Mouse (Mus musculus) right cerebral cortex, adult 18-20 months (tissue): ENCODE data around the gene Pde4d.

Source experiments
- DNase-seq: peaks from one replicate; pipeline ENCODE4 v3.0.0; 2022; ENCODE audit warnings: mixed read lengths

The Pde4d gene

GRCm38 (mm10) chr13:109641562-109641961 lies 1191.8 kb downstream of the Pde4d start:
- no peak for DNase-seq

GRCm38 (mm10) chr13:109643419-109643818 lies 1193.7 kb downstream of the Pde4d start:
- DNase-seq = no peak

- no peak for DNase-seq
Observed at GRCm38 (mm10) chr13:109644086-109644485, 1194.3 kb downstream of the Pde4d start.

GRCm38 (mm10) chr13:109645284-109645909 lies 1195.6 kb downstream of the Pde4d start:
- no peak for DNase-seq

GRCm38 (mm10) chr13:109645910-109646284 lies 1196.1 kb downstream of the Pde4d start:
- DNase-seq = no peak

GRCm38 (mm10) chr13:109646597-109647232 lies 1197.0 kb downstream of the Pde4d start:
- DNase-seq = no peak

- no peak for DNase-seq
Observed at GRCm38 (mm10) chr13:109647479-109648199, 1197.9 kb downstream of the Pde4d start.

GRCm38 (mm10) chr13:109648311-109648710 lies 1198.6 kb downstream of the Pde4d start:
- DNase-seq = no peak

GRCm38 (mm10) chr13:109651790-109652605 lies 1202.2 kb downstream of the Pde4d start:
- no peak for DNase-seq

GRCm38 (mm10) chr13:109652631-109653030 lies 1202.9 kb downstream of the Pde4d start:
- no peak for DNase-seq

DNA sequence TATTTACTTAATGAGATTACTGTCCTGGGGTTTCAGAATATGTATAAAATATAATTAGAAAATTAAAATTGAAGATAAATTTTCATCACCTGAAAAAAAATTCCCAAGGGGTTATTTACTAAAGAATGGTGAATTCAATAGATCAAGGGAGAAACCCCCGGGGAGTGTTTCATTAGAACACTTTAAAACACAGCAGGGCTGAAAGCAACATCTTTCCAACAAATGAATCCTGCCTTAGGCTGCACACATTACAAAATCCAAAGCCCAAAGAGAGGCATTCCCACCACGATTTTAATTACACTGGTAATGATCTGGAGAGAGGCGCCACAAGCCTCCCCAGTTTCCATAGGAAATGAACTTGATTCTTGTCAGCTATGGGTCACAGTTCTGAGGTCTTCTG lies 1205.6 kb downstream of the Pde4d start:
- no peak for DNase-seq

DNA sequence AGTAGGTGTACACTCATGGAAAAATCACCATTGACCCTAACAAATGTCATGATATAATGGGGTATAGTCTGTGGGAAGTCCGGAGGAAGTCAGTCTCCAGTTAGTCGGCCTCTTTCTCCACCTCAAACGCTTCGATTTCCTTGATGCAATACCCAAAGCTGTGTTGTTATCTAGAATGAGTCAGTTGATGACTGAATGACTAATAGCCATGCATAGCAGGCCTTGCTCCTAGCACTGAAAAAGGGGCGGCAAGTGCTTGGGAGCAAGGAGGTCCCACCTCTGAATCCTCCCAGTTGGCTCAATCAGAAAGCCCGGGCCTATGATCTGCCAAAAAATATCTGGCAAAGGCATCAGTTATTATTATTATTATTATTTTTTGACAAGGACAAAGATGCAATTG lies 1209.4 kb downstream of the Pde4d start:
- DNase-seq = no peak

- DNase-seq = no peak
Observed at GRCm38 (mm10) chr13:109661345-109661744, 1211.6 kb downstream of the Pde4d start.

DNA sequence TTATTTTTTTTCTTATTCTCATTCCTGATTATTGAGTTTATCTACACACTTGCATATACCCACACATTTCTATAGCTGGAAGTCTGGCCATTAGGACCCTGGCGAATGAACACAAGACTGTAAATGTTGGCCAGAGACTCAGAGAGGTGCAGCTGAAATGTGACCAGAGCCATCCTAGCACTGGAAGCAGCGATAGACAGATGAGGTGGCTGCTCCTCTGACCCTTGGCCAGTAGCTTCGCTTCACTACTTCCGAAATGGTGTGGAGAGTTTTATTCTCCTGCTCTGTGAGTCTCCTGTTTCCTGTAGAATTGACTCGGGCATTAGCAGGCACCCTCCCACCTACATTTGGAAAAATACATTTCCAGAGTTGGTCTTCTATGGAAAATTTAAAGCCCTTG lies 1212.4 kb downstream of the Pde4d start:
- no peak for DNase-seq

DNA sequence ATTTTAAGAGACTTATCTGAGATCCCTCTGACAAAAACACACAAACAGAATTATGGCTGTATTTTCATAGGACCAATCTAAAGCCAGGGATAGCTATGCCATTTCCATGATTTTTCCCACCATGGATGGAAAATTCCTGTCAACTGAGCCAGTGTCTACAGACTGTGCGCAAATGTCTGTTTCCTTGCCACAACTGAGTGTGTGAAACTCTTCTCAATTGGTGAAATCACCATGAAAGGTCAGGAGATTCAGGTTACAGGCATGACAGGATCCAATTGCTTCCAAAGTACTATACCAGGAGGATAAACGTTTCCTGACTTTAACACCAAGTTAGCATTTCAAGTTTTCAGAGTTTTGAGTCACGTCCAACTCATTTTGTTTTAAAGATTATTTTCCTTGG lies 1213.0 kb downstream of the Pde4d start:
- DNase-seq = no peak

GRCm38 (mm10) chr13:109664956-109665802 lies 1215.4 kb downstream of the Pde4d start:
- no peak for DNase-seq

DNA sequence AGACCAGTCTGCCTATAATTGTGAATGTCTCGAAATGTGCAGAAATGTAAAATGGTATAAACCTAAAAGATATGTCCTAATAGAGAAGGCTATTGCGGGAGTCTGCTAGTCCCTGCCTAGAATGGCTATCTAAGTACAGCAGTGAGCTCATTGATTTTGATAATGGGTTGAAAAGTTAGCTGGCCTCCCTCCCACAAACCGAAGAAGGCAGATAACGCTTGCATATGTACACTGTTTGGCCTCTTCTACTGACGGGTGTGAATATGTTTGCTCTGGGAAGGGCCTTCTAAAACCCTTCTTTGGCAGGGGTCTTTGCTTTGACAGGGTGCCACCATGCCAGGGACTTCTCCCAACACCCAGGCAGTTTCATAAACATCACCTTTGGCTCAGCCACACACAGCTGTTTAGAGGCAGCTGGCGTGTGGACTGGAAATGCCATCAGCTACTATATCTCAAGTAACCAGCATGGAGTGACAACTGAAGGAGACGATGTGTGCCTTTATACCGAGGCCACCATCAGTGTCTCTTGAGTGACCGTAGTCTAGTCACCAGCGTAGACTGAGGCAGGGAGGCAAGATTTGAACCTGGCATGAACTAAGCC lies 1216.2 kb downstream of the Pde4d start:
- DNase-seq = no peak

DNA sequence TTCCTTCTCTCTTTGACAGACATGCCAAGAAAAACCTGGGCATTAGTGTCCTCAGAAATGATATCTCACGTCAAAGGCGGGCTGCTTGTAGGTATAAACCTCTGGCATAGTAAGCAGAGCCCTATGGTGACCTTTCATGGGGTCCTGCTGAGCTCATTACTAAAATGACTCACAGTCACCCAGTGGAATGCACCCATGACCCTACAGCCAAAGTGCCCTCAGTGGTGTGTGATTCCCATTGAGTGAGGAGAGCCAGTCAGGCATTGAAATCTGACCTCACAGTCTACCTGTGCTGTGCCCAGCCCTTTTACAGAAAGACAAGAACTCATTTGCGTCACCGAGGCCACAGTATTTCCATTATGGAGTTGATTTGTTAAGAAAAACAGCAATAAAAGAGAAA lies 1220.2 kb downstream of the Pde4d start:
- no peak for DNase-seq

GRCm38 (mm10) chr13:109671589-109672347 lies 1222.0 kb downstream of the Pde4d start:
- DNase-seq = peak; percentile 62

DNA sequence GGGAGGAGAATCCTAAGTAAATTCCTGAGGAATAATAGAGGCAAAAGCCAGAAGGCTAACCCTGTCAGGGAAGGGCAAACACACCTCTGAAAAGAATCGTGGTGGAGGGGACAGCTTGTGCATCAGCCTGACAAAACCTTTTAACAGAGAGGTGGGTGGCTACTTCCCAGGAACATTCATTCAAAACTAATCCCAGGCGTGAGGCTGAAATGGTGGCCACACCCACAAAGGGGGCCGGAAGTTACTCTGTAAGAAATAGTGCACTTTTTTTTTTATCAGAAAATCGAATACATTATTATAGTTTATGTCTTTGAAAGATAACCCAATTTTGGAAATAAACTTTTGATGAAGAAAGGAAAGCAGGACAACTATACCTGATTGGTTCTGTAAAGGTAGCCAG lies 1227.3 kb downstream of the Pde4d start:
- no peak for DNase-seq

GRCm38 (mm10) chr13:109677617-109678016 lies 1227.9 kb downstream of the Pde4d start:
- DNase-seq = no peak
